Mouse (Mus musculus): ENCODE measurements around the gene Rnf151.
"Not testable (repeated sequence)": the region's sequence is repeated elsewhere in the genome, so short reads cannot be mapped to it uniquely, and the experiment has no call there.

Rnf151 gene

GRCm38 (mm10) chr17:24732233-24732935, 14.5 kb upstream of the Rnf151 start:
- peak; percentile 95 for DNase-seq (ENCODE audit: low read depth, low spot score)

GRCm38 (mm10) chr17:24730787-24731186, 12.9 kb upstream of the Rnf151 start:
- DNase-seq (ENCODE audit: low read depth, low spot score) = no peak

GRCm38 (mm10) chr17:24729067-24729466, 11.2 kb upstream of the Rnf151 start:
- peak; percentile 65 for DNase-seq (ENCODE audit: low read depth, low spot score)

GRCm38 (mm10) chr17:24728184-24728583, 10.3 kb upstream of the Rnf151 start:
- DNase-seq (ENCODE audit: low read depth, low spot score) = no peak

- DNase-seq (ENCODE audit: low read depth, low spot score) = peak; percentile 89
Measured at GRCm38 (mm10) chr17:24727618-24728017, 9.8 kb upstream of the Rnf151 start, which contains the start of gene Rpl3l. Gene Rpl3l, plus strand, starts transcription at chr17:24727820.

GRCm38 (mm10) chr17:24725637-24726390, 8.0 kb upstream of the Rnf151 start:
- no peak for DNase-seq (ENCODE audit: low read depth, low spot score)

- DNase-seq (ENCODE audit: low read depth, low spot score) = peak; percentile 95
Measured at GRCm38 (mm10) chr17:24724184-24724583, 6.3 kb upstream of the Rnf151 start, which contains the start of gene Ndufb10. Gene Ndufb10, minus strand, starts transcription at chr17:24724478.

GRCm38 (mm10) chr17:24723881-24724180, 6.0 kb upstream of the Rnf151 start:
- DNase-seq (ENCODE audit: low read depth, low spot score) = no peak

- no peak for DNase-seq (ENCODE audit: low read depth, low spot score)
Measured at GRCm38 (mm10) chr17:24723122-24723880, 5.4 kb upstream of the Rnf151 start.

GRCm38 (mm10) chr17:24722220-24722924, 4.5 kb upstream of the Rnf151 start:
- no peak for DNase-seq (ENCODE audit: low read depth, low spot score)

- DNase-seq (ENCODE audit: low read depth, low spot score) = not testable (repeated sequence)
Measured at GRCm38 (mm10) chr17:24721383-24721955, 3.6 kb upstream of the Rnf151 start.

GRCm38 (mm10) chr17:24720616-24721015, 2.8 kb upstream of the Rnf151 start:
- not testable (repeated sequence) for DNase-seq (ENCODE audit: low read depth, low spot score)

GRCm38 (mm10) chr17:24719494-24720222, 1.8 kb upstream of the Rnf151 start:
- DNase-seq (ENCODE audit: low read depth, low spot score) = peak; percentile 99

GRCm38 (mm10) chr17:24718938-24719337, 1.1 kb upstream of the Rnf151 start:
- DNase-seq (ENCODE audit: low read depth, low spot score) = not testable (repeated sequence)

GRCm38 (mm10) chr17:24716166-24716682, 1.6 kb downstream of the Rnf151 start:
- no peak for DNase-seq (ENCODE audit: low read depth, low spot score)

GRCm38 (mm10) chr17:24715556-24715955, 2.3 kb downstream of the Rnf151 start:
- DNase-seq (ENCODE audit: low read depth, low spot score) = no peak

- DNase-seq (ENCODE audit: low read depth, low spot score) = no peak
Measured at GRCm38 (mm10) chr17:24708646-24709045, 9.2 kb downstream of the Rnf151 start.

- DNase-seq (ENCODE audit: low read depth, low spot score) = no peak
Measured at GRCm38 (mm10) chr17:24707801-24708425, 9.9 kb downstream of the Rnf151 start.

GRCm38 (mm10) chr17:24706982-24707800, 10.7 kb downstream of the Rnf151 start, which contains the start of gene Tbl3:
Gene Tbl3, minus strand, starts transcription at chr17:24707660.
- DNase-seq (ENCODE audit: low read depth, low spot score) = peak; percentile 92
